Comparison of ENCODE assay signal across 24 mouse cellular contexts in the genomic region with DNA sequence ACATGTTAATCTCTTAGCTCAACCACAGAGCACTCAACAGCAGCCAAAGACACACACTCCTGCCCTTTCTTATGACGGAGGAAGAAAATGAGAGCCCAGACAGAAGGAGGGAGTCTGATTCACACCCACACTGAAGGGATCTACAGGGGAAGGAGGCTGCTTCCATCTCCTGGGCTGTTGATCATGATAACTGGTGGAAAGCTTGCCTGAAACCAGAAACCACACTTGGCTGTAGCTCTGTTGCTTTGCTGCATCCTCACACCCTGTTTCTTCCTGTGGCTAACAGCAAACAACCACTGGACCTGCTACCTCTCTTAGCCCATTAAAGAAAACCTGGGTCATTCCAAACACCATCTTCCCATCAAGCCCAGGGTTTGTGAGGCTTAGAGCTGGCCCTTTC.
DNase-seq lines count a peak whose midpoint lies in the region; ATAC-seq and TF ChIP-seq lines count a peak whose summit lies in the region.
"Had no signal": no experiment of that assay in that cellular context is flagged by ENCODE, and none has a peak within 500 bp of the region (broad histone marks: within the 10 kb centered on the region; RNA-seq: fewer than 3 reads in every experiment).

No protein-coding gene starts in this region.

- H3K4me3 ChIP-seq in gastrocnemius, adult 2 months = no peak overlapping the region
- no peak overlapping the region for H3K4me3 ChIP-seq in layer of hippocampus, adult 2 months
- H3K4me3 ChIP-seq: embryonic facial prominence, embryonic 13.5 days; embryonic facial prominence, embryonic 15.5 days; erythroblast, embryonic 14.5 days; forebrain, embryonic 10.5 days; forebrain, embryonic 12.5 days had no signal

- ATAC-seq in common myeloid progenitor, adult 5-6 weeks (replicated peaks; ENCODE audit: low read depth, poor library complexity, severe bottlenecking) = peak; percentile 75
- ATAC-seq: forebrain, embryonic 14.5 days; forebrain, embryonic 16.5 days had no signal

- intact Hi-C loops in gastrocnemius, adult 2 months (cut with DNase I) = no loop called here

- no peak for TF ChIP-seq CTCF in gastrocnemius, adult 2 months (IDR thresholded peaks at IDR 0.05)
- no peak for TF ChIP-seq CTCF in layer of hippocampus, adult 2 months (conservative IDR thresholded peaks at IDR 0.05)

- H3K27ac ChIP-seq in gastrocnemius, adult 2 months = peak overlapping the region; percentile 77
- H3K27ac ChIP-seq in layer of hippocampus, adult 2 months = no peak overlapping the region
- H3K27ac ChIP-seq: embryonic facial prominence, embryonic 13.5 days; embryonic facial prominence, embryonic 15.5 days; forebrain, embryonic 10.5 days; forebrain, embryonic 12.5 days had no signal

- DNase-seq in gastrocnemius, adult 2 months = no peak
- DNase-seq in gastrocnemius, adult 8-10 months (ENCODE audit: low spot score in 2 of 2) = no peak
- peak; percentile 71 for DNase-seq in 416B (ENCODE audit: low read depth)
- DNase-seq in brain, adult 2 months (ENCODE audit: low read depth, low spot score) = peak; percentile 7
- no peak for DNase-seq in layer of hippocampus, adult 2 months (ENCODE audit: low spot score in 2 of 2)
- no peak for DNase-seq in urinary bladder, adult 2 months (ENCODE audit: low spot score)
- no peak for DNase-seq in urinary bladder, adult 18-20 months (ENCODE audit: low spot score in 2 of 2)
- DNase-seq: adrenal gland, adult 2 months; adrenal gland, postnatal 10 days; adrenal gland, postnatal 25 days; cerebellum, adult 11-12 months; cerebellum, adult 2 months; cerebellum, adult 9-10 months; cerebellum, postnatal 10 days; cerebellum, postnatal 25 days; embryo, embryonic 11 days had no signal

Comparison
In these comparisons a context has a peak if more than half of its experiments do, and no peak if none do; other contexts are left out.
1. DNase-seq: peak in 416B (single experiment) and brain, adult 2 months (single experiment); none in gastrocnemius, adult 2 months (single experiment), gastrocnemius, adult 8-10 months (0 of 2), layer of hippocampus, adult 2 months (0 of 2), urinary bladder, adult 2 months (single experiment) and urinary bladder, adult 18-20 months (0 of 2).